Mouse (Mus musculus): Measurements from ENCODE around the gene Nek11.
A peak's percentile ranks its signal among the peaks of the same experiment; 100 is the strongest.
"Not testable (repeated sequence)": the region's sequence is repeated elsewhere in the genome, so short reads cannot be mapped to it uniquely, and the experiment has no call there.

Gene Nek11

GRCm38 (mm10) chr9:105132002-105132367 is 263.3 kb downstream of the Nek11 start:
- no peak for DNase-seq

GRCm38 (mm10) chr9:105131253-105132001 is 263.9 kb downstream of the Nek11 start, which contains the start of gene Nudt16:
Gene Nudt16 (minus strand): TSS chr9:105131824.
- peak; percentile 88 to 94 for DNase-seq

DNA sequence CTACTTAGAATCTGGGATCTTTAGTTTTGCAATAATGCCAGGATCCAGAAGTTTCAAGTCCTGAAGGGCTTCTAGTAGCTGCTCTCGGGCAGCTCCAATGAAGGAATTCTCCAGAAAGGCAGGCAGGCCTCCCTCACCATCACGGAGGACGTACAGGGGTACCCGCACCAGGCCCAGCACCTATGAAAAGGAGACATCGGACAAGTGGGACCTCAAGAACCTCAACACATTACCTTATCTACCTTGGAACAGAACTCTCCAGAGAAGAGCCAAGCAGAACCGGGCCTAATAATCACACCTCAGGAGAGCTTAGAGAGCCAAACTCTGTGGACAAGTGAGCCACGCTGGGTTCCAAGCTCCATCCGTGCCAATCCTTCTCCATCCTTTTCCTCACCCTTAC is 265.0 kb downstream of the Nek11 start:
- no peak for DNase-seq

- not testable (repeated sequence) for DNase-seq
These were observed 270.1 kb downstream of the Nek11 start for GRCm38 (mm10) chr9:105125206-105125605.

Data from kidney, postnatal 4 days (tissue).